Mouse (Mus musculus) kidney, adult 11 months (tissue): ENCODE measurements around the gene Celf5.

Experiments
- DNase-seq: peaks from one replicate; pipeline ENCODE4 v3.0.0; 2022

Gene Celf5

DNA sequence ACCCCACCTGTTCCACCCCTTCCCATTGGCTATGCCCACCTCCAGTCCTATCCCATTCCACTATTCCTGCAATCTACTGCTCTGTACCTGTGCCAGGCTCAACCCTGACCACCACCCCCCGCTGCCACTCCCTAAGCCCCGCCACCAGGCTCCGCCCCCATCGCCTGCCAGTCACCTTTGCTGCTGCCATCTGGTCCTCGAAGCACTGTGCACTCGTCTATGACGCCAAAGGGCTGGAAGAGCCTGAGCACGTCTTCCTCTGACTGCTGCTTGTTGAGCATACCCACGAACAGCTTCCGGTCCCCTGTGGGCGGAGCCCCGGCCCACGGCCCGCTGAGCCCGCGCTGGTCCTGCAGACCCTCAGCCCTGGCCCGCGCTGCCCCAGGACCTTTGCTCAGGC is 12.1 kb downstream of the Celf5 start:
- DNase-seq: no peak

DNA sequence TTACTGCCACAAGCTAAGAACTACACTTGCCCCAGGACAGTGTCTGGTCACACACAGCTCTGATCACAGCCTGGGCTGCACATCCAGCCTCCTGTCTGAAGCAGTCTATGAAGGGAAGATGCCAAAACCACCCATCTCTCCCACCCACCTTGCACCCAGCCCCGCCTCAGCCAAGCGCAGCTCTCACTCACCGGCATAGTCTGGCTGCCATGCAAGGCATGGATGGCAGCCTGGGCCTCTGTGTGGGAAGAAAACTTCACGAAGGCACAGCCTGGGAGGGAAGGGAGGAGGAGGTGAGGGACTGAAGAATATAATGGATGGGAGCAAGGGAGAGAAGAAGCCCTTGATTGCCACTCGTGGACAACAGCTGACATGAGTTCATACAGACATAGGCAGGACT is 13.3 kb downstream of the Celf5 start:
- DNase-seq: no peak

DNA sequence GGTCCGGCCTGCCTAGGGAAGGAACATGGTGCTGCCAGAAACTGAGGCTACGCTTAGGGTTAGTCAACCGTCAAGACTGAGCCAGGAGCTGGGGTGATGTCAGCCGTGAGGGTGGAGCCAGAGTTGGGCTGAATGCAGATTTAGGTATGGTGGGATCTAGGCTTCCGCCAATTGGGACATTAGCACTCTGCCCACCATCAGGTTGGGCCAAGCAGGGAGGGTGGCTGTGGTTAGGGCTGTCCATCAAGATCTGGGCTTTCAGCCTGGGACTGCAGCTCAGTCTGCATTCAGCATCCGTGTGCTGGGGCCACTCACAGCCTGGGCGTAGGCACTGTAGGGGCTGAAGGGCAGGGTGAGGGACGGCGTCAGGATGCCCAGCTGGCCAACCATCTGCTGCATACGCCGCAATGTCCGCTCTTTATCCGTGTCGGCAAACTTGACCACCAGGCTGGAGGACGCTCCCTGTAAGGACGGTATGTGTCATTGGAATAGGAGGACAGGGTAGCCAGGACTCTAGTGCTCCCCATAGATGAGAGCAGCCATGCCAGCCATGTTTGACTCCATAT is 14.8 kb downstream of the Celf5 start:
- DNase-seq: no peak

DNA sequence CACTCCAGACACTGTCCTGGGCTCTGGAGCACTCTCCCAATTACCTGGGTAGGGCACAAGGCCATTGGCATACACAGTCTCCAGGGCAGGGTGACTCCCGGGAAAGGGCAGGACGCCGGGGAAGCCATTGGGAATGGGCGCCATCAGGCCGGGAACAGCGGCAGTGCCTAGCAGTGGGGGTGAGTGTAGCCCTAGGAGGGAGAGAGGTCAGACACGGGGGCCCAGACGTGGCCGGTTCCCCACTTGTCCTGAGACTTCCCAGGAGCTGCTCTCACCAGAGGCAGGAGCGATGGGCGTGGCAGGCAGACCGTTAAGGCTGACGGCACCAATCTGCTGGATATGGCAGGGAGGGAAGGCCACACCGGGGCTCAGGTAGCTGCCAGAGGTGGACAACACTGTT is 15.6 kb downstream of the Celf5 start:
- no peak for DNase-seq

DNA sequence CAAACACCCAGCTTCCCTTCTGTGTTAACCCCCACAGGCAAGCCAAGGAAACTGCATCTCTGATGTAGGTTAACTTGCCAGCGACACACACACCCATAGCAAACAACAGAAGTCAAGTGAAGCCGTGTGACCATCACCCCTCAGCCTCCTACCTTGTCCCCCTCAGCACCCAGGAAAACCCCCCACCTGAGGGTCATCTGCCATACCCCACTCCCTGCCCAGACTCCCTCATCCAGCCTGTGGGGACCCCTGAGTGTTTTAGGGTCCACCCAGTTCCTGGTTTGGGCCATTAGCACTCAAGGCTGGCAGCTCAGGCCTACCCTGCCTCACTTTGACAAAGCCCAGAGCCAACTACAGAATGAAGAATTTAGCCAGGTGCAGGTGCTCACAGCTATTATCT is 16.4 kb downstream of the Celf5 start:
- DNase-seq: no peak

DNA sequence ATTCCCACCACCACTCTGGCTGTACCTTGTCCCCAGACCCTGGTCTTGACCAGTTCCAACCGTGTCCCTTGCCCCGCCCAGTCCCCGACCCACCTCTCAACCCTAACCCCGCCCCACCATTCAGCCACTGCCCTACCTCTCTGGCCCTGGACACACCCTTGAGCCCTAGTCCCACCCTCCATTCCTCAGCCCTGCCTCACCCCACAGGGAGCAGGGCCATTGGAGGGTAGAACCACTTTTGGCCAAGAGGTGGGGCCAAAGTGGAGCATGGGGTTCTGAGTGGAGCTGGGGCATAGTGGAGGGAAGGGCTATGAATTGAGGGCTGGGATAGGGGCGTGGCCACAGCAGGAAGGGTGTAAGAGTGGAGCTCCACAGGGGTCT is 17.3 kb downstream of the Celf5 start:
- DNase-seq: no peak

DNA sequence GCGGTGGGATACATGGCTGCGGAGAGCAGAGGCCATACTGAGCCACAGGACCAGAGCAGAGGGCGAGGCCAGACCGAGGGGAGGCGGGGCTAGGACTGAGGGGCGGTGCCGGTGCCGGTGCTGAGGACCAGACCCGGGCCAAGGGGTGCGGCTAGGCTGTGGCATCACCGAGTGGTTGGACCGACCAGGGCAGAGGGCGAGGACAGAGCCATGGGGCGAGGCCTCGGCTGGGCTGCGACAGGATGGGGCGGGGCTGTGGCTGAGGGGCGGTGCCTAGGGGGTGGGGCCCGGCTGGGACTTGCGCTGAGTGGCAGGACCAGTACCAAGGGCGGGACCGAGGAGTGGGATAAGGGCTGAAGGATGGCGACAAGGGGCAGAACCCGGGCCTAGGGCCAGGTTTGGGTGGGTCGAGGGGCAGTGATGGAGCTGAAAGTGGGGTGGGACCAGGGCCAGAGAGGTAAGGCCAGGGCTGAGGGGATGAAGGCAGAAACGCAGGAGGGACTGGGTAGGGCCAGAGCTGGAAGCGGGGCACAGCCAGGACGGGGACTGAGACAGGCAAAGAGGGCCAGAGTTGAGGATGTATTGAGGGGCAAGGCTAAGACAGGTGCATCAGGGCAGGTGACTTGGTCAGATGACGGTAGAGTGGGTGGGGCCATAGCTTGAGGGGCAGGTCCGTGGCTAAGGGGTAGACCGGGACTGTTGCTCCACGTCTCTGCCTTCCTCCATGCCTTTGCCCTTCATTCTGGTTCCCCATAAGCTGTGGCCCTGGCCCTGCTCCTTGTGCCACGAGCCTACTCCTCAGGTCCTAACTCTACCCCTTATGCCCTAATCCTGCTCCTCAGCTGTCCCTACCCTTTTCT is 17.9 kb downstream of the Celf5 start:
- peak; percentile 49 for DNase-seq

DNA sequence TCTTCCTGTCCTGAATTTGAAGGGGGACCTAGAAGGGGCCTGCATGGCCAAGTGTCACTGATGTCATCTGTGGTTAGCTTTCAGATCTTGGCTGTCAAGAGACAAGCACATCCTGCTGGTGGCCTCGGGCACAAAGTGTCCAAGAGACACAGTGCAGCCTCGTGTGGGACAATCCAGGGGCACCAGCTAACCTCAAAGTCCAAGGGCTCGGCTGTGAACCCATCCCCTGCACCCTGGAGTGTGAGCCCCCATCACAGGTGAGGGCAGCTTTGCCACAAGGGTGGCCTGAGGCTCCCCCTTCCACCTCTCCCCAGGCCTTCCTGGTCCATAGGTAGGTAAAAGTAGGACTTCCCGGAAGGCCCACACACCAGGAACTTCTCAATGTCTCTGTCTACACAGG is 19.0 kb downstream of the Celf5 start:
- DNase-seq: no peak

DNA sequence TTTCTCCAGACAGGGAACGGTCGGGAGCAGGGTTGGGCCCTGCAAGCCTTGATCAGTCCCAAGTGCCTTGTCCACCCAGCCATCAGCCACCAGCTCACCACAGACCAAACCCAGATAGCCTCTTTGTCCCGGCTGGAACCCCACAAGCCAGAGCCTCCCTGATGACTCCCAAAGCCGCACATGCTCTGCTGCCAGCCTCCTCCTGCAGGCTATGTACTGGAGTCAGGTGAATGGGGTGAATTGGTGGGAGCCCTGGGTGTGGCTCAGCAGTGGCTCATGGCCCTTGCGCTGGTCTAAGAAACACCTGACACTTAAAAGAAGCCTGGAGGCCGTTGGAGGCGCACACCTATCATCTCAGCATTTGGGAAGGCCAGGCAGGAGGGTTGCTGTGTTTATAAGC is 19.6 kb downstream of the Celf5 start:
- DNase-seq: no peak

DNA sequence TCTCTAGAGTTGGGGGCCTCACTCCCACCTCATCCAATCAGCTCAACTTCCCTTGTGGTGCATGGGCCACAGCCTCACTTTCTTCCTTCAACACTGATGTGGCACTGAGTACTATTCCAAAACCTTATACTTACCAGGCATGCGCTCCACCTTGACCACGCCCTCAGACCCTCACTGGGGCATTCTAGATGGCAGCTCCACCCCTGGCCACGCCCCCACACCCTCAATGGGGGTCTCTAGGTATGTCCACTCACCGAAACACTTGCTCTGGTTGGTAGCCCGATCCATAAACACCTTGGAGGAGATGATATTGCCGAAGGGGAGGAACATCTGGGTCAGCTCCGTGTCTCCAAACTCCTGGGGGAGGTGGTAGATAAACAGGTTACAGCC is 20.1 kb downstream of the Celf5 start:
- DNase-seq: no peak

DNA sequence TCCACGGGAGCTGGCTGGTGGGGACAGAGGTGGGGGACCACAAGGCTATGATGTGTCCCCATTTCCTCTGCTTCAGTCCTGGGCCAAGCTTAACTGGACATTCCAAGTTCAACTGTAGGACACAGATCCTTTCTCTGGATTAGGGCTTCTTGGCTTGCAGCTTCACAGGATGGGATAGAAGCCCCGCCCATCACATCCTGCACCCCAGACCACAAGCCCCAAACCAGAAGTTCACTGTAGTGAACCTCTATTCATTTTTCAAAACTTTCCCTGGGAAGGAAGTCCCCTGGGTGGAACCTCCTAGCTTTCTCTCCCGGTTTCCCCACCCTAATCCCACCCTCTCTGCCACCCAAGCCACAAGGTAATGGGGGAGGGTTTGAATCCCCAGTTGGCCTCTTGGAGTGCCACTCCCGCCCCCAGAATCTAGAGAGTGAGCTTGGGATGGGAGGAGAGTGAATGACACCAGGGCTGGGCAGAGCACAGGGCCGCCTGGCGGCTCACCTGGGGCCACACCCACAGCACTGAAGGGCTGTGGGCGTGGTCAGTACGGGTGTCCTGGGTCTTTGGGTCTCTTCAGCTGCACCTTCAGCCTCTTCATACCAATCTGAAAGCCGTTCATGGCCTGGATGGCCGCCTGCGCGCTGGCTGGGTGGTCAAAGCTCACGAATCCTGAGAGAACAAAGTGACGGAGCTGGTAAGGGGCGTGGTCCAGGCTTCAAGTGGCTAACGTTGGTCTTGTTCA is 20.7 kb downstream of the Celf5 start:
- no peak for DNase-seq

DNA sequence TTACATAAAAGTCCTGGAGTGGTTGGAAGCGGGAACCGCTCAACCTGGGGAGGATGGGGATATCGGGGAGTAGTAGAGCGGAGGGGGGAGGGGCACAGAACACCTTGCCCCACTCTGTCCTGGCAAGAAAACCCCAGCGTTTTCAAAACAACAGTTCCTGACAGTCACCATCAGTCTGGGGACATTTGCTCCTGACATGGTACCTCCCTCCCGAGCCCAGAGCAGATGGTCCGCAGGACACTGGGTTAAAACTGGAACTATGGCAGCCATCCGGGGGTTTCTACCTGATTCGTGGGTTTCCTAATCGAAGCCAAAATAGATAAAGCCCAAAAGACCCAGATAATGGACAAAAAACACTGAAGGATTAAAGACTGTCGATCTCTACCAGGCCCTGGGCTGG is 21.6 kb downstream of the Celf5 start:
- no peak for DNase-seq

DNA sequence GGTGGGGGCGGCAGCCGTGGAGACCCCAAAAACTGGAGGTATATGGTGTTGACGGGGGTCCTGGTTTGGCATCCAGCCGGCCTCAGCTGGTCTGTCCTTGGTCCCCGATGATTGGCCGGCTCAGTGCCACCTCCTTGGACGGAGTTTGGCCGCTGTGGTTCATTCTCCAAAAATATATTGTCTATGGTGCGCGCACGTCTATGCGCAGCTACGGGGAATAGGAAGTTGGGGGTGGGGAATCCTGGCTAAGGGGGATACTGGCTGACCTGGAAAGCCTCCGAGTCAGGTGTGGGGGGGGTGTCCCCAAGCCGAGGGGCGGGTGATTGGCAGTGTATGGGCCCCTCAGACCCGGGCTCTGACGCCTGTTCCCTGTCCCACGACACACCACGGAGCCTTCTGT is 22.0 kb downstream of the Celf5 start:
- no peak for DNase-seq

DNA sequence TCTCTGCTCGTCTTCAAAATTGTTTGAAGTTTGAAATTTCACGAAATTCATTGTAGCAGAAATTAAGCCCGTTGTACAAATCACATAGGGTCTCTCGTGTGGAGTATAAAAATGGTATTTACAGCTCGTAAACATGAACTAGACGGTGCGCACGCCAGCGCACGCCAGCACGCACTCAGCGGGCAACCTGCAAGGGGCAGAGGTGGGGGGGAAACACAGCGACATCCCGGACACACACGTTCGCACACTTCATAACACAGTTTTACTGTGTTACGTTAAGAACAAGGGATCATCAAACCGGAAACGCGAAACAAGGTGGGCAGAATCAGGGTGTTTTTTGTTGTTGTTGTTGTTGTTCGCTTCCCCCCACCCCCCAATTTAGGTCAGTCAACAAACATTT is 23.1 kb downstream of the Celf5 start:
- no peak for DNase-seq

DNA sequence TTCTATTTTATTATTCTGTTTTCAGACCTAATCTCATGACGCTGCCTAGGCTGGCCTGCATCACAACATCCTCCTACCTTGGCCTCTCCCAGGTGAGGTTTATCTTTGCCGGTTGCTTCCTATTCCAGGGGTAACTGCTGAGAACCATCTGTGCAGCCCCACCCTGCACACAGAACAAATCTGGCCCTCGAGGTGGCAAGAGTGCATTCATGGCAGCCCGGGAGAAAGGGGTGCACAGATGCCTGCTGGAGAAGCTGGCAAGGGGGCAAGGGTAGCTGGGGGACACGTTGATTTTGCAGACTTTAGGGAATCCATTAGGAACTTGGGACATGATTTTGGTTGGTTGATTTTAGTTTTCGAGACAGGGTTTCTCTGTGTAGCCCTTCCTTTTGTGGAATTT is 24.2 kb downstream of the Celf5 start:
- no peak for DNase-seq

DNA sequence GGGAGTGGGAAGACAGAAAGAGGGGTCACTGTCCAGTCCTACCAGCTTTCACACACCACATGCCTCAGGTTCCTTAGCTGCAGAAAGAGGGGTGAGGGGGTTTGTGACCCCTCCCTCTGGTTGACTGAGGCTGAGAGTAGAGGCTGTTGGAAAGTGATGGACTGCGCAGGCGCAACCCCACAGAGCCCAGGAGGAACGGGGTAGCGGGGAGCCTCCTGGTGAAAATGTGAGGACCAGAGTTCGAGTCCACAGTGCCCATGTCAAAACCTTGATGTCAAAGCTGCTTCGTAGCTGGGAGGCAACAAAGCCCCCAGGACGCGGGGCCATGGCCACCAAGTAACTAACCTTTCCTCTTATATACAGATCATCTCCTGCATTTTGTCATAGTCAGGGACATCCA is 24.9 kb downstream of the Celf5 start:
- DNase-seq: no peak

DNA sequence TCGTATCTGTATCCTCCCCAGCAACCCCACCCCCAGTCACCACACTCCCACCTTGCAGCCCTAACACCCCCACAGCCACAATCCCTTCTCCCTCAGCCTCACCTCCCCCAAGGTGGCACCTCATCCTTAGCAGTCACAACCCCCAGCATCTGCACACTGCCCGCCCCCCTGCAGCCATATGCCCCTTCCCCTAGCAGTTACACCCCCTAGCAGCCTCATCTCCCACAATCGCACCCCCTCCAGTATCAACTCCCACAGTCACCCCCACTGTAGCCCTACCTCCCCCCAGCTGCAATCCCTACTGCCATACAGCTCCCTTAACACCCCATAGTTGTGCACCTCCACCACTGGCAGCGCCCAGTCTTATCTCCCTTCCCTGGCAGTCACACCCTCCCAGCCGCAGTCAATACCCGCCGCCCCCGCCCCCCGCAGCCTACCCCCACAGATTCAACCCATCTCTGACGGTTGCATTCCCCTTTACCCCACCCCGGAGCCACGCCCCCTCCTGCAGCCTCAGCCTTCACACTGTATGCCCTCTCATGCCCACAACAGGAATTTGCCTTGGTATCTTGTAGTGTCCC is 25.4 kb downstream of the Celf5 start:
- DNase-seq: no peak

DNA sequence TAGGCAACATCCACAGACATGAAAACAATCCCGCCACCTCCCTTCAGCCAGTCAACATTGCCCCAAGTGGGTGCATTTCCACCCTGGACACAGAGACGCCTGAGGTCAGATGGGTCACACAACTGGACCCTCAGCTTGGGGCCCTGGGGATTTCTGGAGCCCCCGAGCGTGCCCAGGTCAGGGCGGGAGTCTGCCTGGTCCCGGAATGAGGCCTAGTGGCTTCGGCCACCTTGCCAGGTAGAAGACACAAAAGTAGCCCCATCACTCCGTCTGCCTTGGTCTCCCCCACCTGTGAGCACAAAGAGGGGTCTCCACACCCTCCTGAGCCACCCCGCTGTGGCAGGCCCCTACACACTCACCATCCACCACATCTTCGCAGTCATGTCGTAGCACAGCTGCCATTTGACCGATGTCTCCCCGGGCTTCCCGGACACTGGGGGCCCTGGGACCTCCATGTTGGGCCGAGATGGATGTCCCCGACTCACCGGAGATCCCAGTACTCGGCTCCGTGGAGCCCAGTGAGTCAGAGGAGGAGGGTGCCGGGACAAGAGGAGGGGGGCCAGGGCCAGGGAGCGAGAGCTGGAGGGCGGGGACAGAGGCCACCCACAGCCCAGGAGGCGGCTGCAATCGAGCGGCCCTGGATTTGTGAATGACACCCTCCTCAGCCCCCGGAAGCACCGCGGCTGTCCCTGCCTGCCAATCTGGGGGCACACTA is 27.2 kb downstream of the Celf5 start, which contains the start of gene Nfic:
TSS of gene Nfic (minus strand) at position 455 of the 715 bp plus-strand sequence.
- DNase-seq: no peak

DNA sequence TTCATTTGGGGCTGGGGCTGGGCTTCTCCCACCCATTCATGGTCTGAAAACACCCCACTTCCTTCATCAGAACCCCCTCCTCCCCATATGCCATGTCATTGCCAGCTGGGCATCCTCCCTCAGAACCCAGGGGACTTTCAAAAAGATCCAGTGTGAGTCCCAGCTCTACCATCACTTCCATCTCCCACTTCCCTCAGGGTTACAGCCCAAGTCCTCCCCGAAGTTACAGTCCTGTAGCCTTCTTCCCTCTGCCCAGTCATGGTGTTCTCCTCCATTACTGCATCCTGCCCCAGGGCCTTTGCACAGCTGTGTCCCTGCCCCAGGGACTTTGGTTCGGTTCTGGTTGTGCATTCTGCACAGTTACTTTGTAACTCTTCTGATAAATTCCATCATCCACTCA is 28.4 kb downstream of the Celf5 start:
- no peak for DNase-seq

DNA sequence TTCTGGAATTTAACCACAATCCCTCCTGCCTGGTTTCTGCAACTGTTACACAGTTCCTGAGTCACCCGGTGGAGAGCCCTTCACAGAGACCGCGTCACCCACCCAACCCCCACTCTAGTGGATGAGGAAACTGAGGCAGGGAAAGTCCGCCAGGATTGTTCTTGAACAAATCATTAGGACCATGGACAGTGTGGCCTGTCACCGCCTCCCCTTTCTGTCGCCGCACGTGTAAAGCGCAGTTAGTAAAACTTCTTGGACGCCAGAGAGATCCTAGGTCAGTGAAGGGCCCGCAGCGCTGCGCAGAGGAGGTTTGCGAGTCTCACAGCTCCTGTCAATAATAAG is 29.6 kb downstream of the Celf5 start:
- DNase-seq: no peak

DNA sequence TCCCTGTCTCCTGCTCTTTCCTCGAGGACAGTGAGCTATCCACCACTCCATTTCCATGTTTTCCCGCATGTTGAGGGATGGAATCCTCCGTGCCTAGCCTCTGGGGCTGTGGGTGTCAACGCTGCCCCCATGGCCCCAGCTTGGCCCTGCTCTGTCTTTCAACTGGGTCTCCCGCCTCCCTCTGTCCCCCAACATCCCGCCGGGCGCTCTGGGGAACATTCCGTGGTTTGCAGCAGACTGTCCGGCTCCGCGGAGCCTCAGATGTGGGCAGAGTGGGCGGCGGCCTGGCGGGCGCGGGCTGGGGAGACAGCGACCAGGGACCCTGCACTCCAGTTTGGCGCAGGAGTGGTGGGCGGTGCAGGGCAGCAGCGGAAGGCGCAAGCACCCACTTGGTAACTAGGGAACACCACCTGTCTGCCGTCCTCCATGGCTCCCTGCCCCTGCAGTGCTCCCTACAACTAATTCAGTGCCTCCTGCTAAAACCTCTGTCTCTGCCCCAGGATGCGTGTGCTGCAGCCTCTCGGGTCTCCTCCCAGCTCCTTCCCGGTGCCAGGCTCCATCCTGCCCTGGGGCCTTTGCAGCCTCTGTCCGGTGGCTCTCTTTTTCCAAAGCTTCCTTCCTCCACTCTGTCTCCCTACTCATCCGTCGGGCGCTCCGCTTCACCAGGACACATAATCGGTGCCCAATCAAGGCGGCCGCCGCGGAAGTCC is 30.1 kb downstream of the Celf5 start:
- no peak for DNase-seq

DNA sequence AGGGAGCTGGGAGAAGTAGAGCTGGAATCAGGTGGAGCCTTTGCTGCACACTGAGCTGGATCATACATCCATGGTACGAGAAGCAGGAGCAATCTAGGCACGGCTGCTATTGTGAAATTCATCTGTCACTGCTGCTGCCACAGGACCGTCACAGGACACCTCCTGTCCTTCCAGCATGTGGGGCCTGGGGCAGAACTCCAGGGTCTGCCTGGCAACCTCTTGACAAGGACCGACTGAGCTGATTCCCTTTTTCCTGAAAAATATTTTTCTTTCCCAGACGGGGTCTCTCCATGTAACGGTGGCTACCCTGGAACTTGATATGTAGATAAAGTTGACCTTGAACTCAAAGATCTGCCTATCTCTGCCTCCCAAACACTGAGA is 31.2 kb downstream of the Celf5 start:
- no peak for DNase-seq
